Mouse (Mus musculus) hindbrain, embryonic 15.5 days (tissue): ENCODE data around the gene Ncor1. TPM values are rescaled to one million over a fixed set of nuclear protein-coding genes. Genes with fewer than 3 reads are reported as not detected.
"Not testable (repeated sequence)": the region's sequence is repeated elsewhere in the genome, so short reads cannot be mapped to it uniquely, and the experiment has no call there.

Source experiments
- ATAC-seq: fragments of 200-750 bp; cut with Nextera tagmentation; 2 replicates; pipeline ENCODE4 v1.8.0; 2017; ENCODE audit warnings: low read depth, moderate number of reproducible peaks, moderate TSS enrichment; ENCODE audit not compliant: low FRiP score
- H3K27ac ChIP-seq: fragments of 300-500 bp; sonication (generic); replicated peaks from 2 replicates; pipeline ENCODE4 v1.5.1; 2015; ENCODE audit warnings: mild to moderate bottlenecking, inconsistent platforms
- H3K27me3 ChIP-seq: fragments of 300-500 bp; sonication (generic); 2 replicates; pipeline ENCODE4 v1.6.1; 2015; ENCODE audit warnings: control low read depth, inconsistent platforms
- H3K36me3 ChIP-seq: fragments of 300-500 bp; sonication (generic); 2 replicates; pipeline ENCODE4 v1.6.1; 2015; ENCODE audit warnings: control low read depth, inconsistent platforms
- H3K4me1 ChIP-seq: fragments of 300-500 bp; sonication (generic); replicated peaks from 2 replicates; pipeline ENCODE4 v1.6.1; 2015; ENCODE audit warnings: control low read depth, inconsistent platforms
- H3K4me2 ChIP-seq: fragments of 300-500 bp; sonication (generic); 2 replicates; pipeline ENCODE4 v1.6.1; 2015; ENCODE audit warnings: moderate library complexity, mild to moderate bottlenecking, inconsistent platforms
- H3K4me3 ChIP-seq: fragments of 300-500 bp; sonication (generic); 2 replicates; pipeline ENCODE4 v1.5.1; 2015; ENCODE audit warnings: mild to moderate bottlenecking, inconsistent platforms
- H3K9ac ChIP-seq: fragments of 300-500 bp; sonication (generic); 2 replicates; pipeline ENCODE4 v1.6.1; 2015; ENCODE audit warnings: inconsistent platforms
- H3K9me3 ChIP-seq: fragments of 300-500 bp; sonication (generic); 2 replicates; pipeline ENCODE4 v1.6.1; 2016; ENCODE audit warnings: control low read depth, inconsistent platforms
- WGBS: fragments of 180-500 bp; shearing (Covaris S2); methylation state at CpG from one replicate; pipeline ENCODE4 v1.1.7; 2015; 5-methylcytosine and 5-hydroxymethylcytosine counted together
- polyA plus RNA-seq: library from polyadenylated mRNA; unstranded; fragments of >200 nt; fragmentation: Nextera tagmentation; extraction: Ambion mirVana; gene quantifications from 2 replicates; pipeline ENCODE4 v1.2.1, GENCODE M21; 2015

Ncor1 gene
- polyA plus RNA-seq, 1 experiment from 2014 or later = 177 TPM

GRCm38 (mm10) chr11:62409611-62410010, 48.7 kb downstream of the Ncor1 start:
- Histone ChIP-seq H3K27ac (no peak overlapping the region), H3K4me2 (no peak overlapping the region), H3K4me3 (no peak overlapping the region), H3K9me3 (no peaks in the 10 kb centered on the region), H3K36me3 (peaks cover 23% of the 10 kb centered on the region), H3K4me1 (no peaks in the 10 kb centered on the region), H3K27me3 (no peaks in the 10 kb centered on the region), H3K9ac (no peak overlapping the region)
- 98% methylated on average over 1 of the region's 1 CpGs for WGBS
- ATAC-seq = no peak

- no peaks in the 10 kb centered on the region for H3K9me3 ChIP-seq
- no peak overlapping the region for H3K4me3 ChIP-seq
Measured at GRCm38 (mm10) chr11:62408848-62409247, 49.5 kb downstream of the Ncor1 start.

GRCm38 (mm10) chr11:62396405-62396804, 61.9 kb downstream of the Ncor1 start:
- 94% methylated on average over 2 of the region's 2 CpGs for WGBS
- H3K4me3 ChIP-seq = no peak overlapping the region
- H3K4me1 ChIP-seq = no peaks in the 10 kb centered on the region
- H3K4me2 ChIP-seq = no peak overlapping the region
- H3K9me3 ChIP-seq = no peaks in the 10 kb centered on the region
- no peak overlapping the region for H3K9ac ChIP-seq
- H3K27me3 ChIP-seq = no peaks in the 10 kb centered on the region
- no peak for ATAC-seq
- H3K36me3 ChIP-seq = peaks cover 23% of the 10 kb centered on the region
- no peak overlapping the region for H3K27ac ChIP-seq

More at GRCm38 (mm10) chr11:62408848-62409247, 49.5 kb downstream of the Ncor1 start:
- Histone ChIP-seq H3K36me3 (peaks cover 18% of the 10 kb centered on the region), H3K27me3 (no peaks in the 10 kb centered on the region), H3K4me2 (no peak overlapping the region), H3K4me1 (no peaks in the 10 kb centered on the region), H3K9ac (no peak overlapping the region), H3K27ac (no peak overlapping the region)
- 94% methylated on average over 2 of the region's 2 CpGs for WGBS
- no peak for ATAC-seq

GRCm38 (mm10) chr11:62388331-62388679, 70.0 kb downstream of the Ncor1 start:
- Histone ChIP-seq H3K4me2 (no peak overlapping the region), H3K36me3 (peaks cover 34% of the 10 kb centered on the region), H3K27ac (no peak overlapping the region), H3K4me1 (no peaks in the 10 kb centered on the region), H3K4me3 (no peak overlapping the region), H3K9ac (no peak overlapping the region), H3K27me3 (no peaks in the 10 kb centered on the region), H3K9me3 (no peaks in the 10 kb centered on the region)
- WGBS = 97% methylated on average over 3 of the region's 3 CpGs
- no peak for ATAC-seq

GRCm38 (mm10) chr11:62387608-62388330, 70.6 kb downstream of the Ncor1 start:
- no peaks in the 10 kb centered on the region for H3K9me3 ChIP-seq
- 93% methylated on average over 10 of the region's 10 CpGs for WGBS
- no peak overlapping the region for H3K4me2 ChIP-seq
- H3K27me3 ChIP-seq = no peaks in the 10 kb centered on the region
- no peak overlapping the region for H3K4me3 ChIP-seq
- H3K27ac ChIP-seq = no peak overlapping the region
- no peak overlapping the region for H3K9ac ChIP-seq
- peaks cover 37% of the 10 kb centered on the region for H3K36me3 ChIP-seq
- no peaks in the 10 kb centered on the region for H3K4me1 ChIP-seq
- ATAC-seq = no peak

- H3K36me3 ChIP-seq = peaks cover 42% of the 10 kb centered on the region
Measured at GRCm38 (mm10) chr11:62377202-62377851, 81.0 kb downstream of the Ncor1 start.

GRCm38 (mm10) chr11:62371776-62372175, 86.6 kb downstream of the Ncor1 start:
- 82% methylated on average over 2 of the region's 2 CpGs for WGBS

More at GRCm38 (mm10) chr11:62377202-62377851, 81.0 kb downstream of the Ncor1 start:
- H3K27ac ChIP-seq, H3K27me3 ChIP-seq, H3K4me3 ChIP-seq, H3K4me2 ChIP-seq, H3K4me1 ChIP-seq, H3K9ac ChIP-seq, H3K9me3 ChIP-seq, ATAC-seq: not testable (repeated sequence)
- WGBS = 87% methylated on average over 6 of the region's 6 CpGs

GRCm38 (mm10) chr11:62369924-62370323, 88.4 kb downstream of the Ncor1 start:
- Histone ChIP-seq H3K4me1 (no peaks in the 10 kb centered on the region), H3K4me3 (no peak overlapping the region), H3K36me3 (peaks cover 44% of the 10 kb centered on the region), H3K27me3 (no peaks in the 10 kb centered on the region), H3K9me3 (no peaks in the 10 kb centered on the region), H3K4me2 (no peak overlapping the region), H3K27ac (no peak overlapping the region), H3K9ac (no peak overlapping the region)
- no peak for ATAC-seq

More at GRCm38 (mm10) chr11:62371776-62372175, 86.6 kb downstream of the Ncor1 start:
- no peak for ATAC-seq
- Histone ChIP-seq H3K4me3 (no peak overlapping the region), H3K9ac (no peak overlapping the region), H3K36me3 (peaks cover 37% of the 10 kb centered on the region), H3K4me1 (no peaks in the 10 kb centered on the region), H3K27me3 (no peaks in the 10 kb centered on the region), H3K27ac (no peak overlapping the region), H3K4me2 (no peak overlapping the region), H3K9me3 (no peaks in the 10 kb centered on the region)

- 92% methylated on average over 6 of the region's 6 CpGs for WGBS
- no peak overlapping the region for H3K4me2 ChIP-seq
- no peaks in the 10 kb centered on the region for H3K27me3 ChIP-seq
- no peak overlapping the region for H3K9ac ChIP-seq
- H3K4me1 ChIP-seq = no peaks in the 10 kb centered on the region
- no peak overlapping the region for H3K4me3 ChIP-seq
- no peaks in the 10 kb centered on the region for H3K9me3 ChIP-seq
- no peak for ATAC-seq
- no peak overlapping the region for H3K27ac ChIP-seq
- peaks cover 32% of the 10 kb centered on the region for H3K36me3 ChIP-seq
Measured at GRCm38 (mm10) chr11:62366879-62367278, 91.5 kb downstream of the Ncor1 start.

GRCm38 (mm10) chr11:62355216-62355615, 103.1 kb downstream of the Ncor1 start:
- Histone ChIP-seq H3K27ac (no peak overlapping the region), H3K36me3 (peaks cover 62% of the 10 kb centered on the region), H3K4me2 (no peak overlapping the region), H3K27me3 (no peaks in the 10 kb centered on the region), H3K4me3 (no peak overlapping the region), H3K4me1 (no peaks in the 10 kb centered on the region), H3K9ac (no peak overlapping the region), H3K9me3 (no peaks in the 10 kb centered on the region)
- ATAC-seq = no peak
- 94% methylated on average over 2 of the region's 2 CpGs for WGBS

GRCm38 (mm10) chr11:62351948-62352347, 106.4 kb downstream of the Ncor1 start:
- 92% methylated on average over 4 of the region's 4 CpGs for WGBS
- Histone ChIP-seq H3K4me1 (no peaks in the 10 kb centered on the region), H3K4me2 (no peak overlapping the region), H3K27me3 (no peaks in the 10 kb centered on the region), H3K36me3 (peaks cover 76% of the 10 kb centered on the region), H3K9ac (no peak overlapping the region), H3K27ac (no peak overlapping the region), H3K9me3 (no peaks in the 10 kb centered on the region), H3K4me3 (no peak overlapping the region)
- no peak for ATAC-seq

- no peak for ATAC-seq
- no peak overlapping the region for H3K9ac ChIP-seq
- 96% methylated on average over 13 of the region's 13 CpGs for WGBS
- H3K9me3 ChIP-seq = no peaks in the 10 kb centered on the region
- H3K4me1 ChIP-seq = no peaks in the 10 kb centered on the region
- no peaks in the 10 kb centered on the region for H3K27me3 ChIP-seq
- no peak overlapping the region for H3K27ac ChIP-seq
- peaks cover 55% of the 10 kb centered on the region for H3K36me3 ChIP-seq
- H3K4me2 ChIP-seq = no peak overlapping the region
- no peak overlapping the region for H3K4me3 ChIP-seq
Measured at GRCm38 (mm10) chr11:62343002-62343401, 115.3 kb downstream of the Ncor1 start.
